In genomic region chr3:79210243-79210642, GRCm38 (mm10) we compare ENCODE assay signal across 33 mouse cellular contexts.
DNase-seq lines count a peak whose midpoint lies in the region; ATAC-seq lines count a peak whose summit lies in the region.
"Had no signal": no experiment of that assay in that cellular context is flagged by ENCODE, and none has a peak within 500 bp of the region (broad histone marks: within the 10 kb centered on the region; RNA-seq: fewer than 3 reads in every experiment).

No protein-coding gene starts in this region.

- ATAC-seq in megakaryocyte progenitor cell, adult 5-6 weeks (replicated peaks; ENCODE audit: poor library complexity), result peak; percentile 72
- ATAC-seq: forebrain, postnatal 0 days; hindbrain, embryonic 16.5 days; lung, postnatal 0 days had no signal

- no peaks in the 10 kb centered on the region for H3K9me3 ChIP-seq in limb, embryonic 10.5 days (replicated peaks)
- H3K9me3 ChIP-seq: embryonic facial prominence, embryonic 12.5 days; forebrain, embryonic 10.5 days; limb, embryonic 15.5 days; liver, embryonic 13.5 days had no signal

- H3K4me1 ChIP-seq in limb, embryonic 10.5 days, result peaks cover 9% of the 10 kb centered on the region; the same call in 1 of the 2 replicates
- H3K4me1 ChIP-seq: embryonic facial prominence, embryonic 12.5 days; forebrain, embryonic 10.5 days; liver, embryonic 13.5 days had no signal

- intact Hi-C loops in heart, postnatal 36 days (cut with DNase I), result no loop called here

- peak; percentile 69 for DNase-seq in heart, adult 11 months
- no peak for DNase-seq in heart, postnatal 36 days
- peak; percentile 55 for DNase-seq in 416B (ENCODE audit: low read depth)
- DNase-seq in T-cell, adult 2 months (ENCODE audit: low spot score), result peak; percentile 29
- DNase-seq in ovary, adult 18-20 months (ENCODE audit: low spot score), result no peak
- no peak for DNase-seq in limb, embryonic 10.5 days (ENCODE audit: low spot score)
- DNase-seq: adrenal gland, adult 8-10 months; cerebellum, adult 9-10 months; cerebellum, postnatal 36 days; embryo, embryonic 11 days; forebrain, postnatal 0 days; gastrocnemius, postnatal 10 days; heart, adult 18-20 months; kidney, adult 2 months; kidney, postnatal 36 days; layer of hippocampus, postnatal 36 days; left cerebral cortex, postnatal 4 days; liver, embryonic 13.5 days; lung, adult 18-20 months; lung, postnatal 4 days; midbrain, embryonic 14.5 days; right cerebral cortex, adult 18-20 months; spleen, adult 18-20 months; thymus, adult 18-20 months; thymus, postnatal 4 days had no signal

- no peaks in the 10 kb centered on the region for H3K27me3 ChIP-seq in limb, embryonic 10.5 days (ENCODE audit: low read depth, poor library complexity, severe bottlenecking)
- H3K27me3 ChIP-seq: CH12.LX; embryonic facial prominence, embryonic 12.5 days; limb, embryonic 15.5 days; liver, embryonic 13.5 days had no signal

- peaks cover 9% of the 10 kb centered on the region for H3K36me3 ChIP-seq in limb, embryonic 10.5 days
- H3K36me3 ChIP-seq: liver, embryonic 13.5 days had no signal

- H3K4me3 ChIP-seq in limb, embryonic 10.5 days, result no peak overlapping the region
- H3K4me3 ChIP-seq: embryonic facial prominence, embryonic 12.5 days; forebrain, embryonic 10.5 days; limb, embryonic 15.5 days; liver, embryonic 13.5 days had no signal

- no peak overlapping the region for H3K27ac ChIP-seq in limb, embryonic 10.5 days
- H3K27ac ChIP-seq: embryonic facial prominence, embryonic 12.5 days; forebrain, embryonic 10.5 days; limb, embryonic 15.5 days; liver, embryonic 13.5 days; stomach, postnatal 0 days had no signal

- WGBS in limb, embryonic 10.5 days, result 80% methylated on average over 5 of the region's 5 CpGs

Comparison
In these comparisons a context has a peak if more than half of its experiments do, and no peak if none do; other contexts are left out.
1. DNase-seq: peak in heart, adult 11 months (single experiment), 416B (single experiment) and T-cell, adult 2 months (single experiment); none in heart, postnatal 36 days (0 of 2), ovary, adult 18-20 months (single experiment) and limb, embryonic 10.5 days (single experiment).